Mouse (Mus musculus) brain, embryonic 18.5 days (tissue): ENCODE measurements around the gene Lrig3.
A peak's percentile ranks its signal among the peaks of the same experiment; 100 is the strongest.

Experiments
- DNase-seq: peaks from one replicate; pipeline ENCODE4 v3.0.0-alpha.2; 2012; ENCODE audit warnings: low read depth, low spot score

Lrig3 gene

DNA sequence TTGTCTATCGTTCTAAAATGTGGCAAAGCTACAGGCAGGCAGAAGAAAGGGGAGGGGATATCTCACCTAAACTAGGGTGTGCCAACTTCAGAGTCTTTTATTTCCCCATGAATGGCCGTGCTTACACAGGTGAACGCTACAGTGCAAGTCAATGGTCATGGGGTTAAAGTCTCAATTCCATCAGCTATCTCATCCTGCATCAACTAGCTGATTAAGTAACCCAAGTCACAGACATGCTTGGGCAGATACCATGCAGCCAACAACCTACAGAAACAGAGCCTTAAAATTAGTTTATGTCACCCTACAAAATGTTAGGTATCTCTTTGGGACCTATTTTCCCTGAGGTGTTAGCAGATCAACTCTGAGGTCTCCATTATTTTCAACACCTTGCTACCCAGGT, 1.3 kb upstream of the Lrig3 start:
- no peak for DNase-seq

DNA sequence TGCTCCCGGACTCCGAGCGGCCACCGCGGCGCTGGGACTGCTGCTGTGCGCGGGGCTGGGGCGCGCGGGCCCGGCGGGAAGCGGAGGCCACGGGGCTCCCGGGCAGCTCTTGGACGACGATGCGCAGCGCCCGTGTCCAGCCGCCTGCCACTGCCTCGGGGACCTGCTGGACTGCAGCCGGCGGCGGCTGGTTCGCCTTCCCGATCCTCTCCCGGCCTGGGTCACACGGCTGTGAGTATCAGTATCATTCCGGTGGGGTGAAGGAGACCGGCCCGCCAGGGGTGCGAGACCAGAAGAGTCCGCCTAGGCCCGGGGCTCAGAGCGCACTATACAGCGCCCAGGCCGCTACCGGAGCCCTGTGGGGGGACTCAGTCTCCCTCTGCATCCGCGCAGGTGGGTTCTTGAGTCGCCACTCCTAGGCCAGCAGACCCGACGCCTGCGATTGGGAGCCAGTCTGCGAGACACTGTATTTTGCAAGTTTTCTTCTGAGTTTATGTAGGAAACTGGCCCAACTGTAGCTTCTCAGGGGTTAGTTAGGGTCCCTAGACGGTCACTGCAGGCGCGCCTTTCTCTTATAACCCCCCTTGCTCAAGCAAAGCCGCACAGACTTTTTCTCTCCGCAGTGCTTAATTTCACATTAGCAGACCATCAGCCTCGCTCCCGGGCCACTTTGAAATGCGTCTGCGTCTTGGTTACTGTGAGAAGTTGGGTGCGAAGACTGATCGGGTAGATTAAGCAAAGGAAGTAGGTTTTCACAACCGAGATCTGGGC, 698 bp downstream of the Lrig3 start:
- DNase-seq = no peak

DNA sequence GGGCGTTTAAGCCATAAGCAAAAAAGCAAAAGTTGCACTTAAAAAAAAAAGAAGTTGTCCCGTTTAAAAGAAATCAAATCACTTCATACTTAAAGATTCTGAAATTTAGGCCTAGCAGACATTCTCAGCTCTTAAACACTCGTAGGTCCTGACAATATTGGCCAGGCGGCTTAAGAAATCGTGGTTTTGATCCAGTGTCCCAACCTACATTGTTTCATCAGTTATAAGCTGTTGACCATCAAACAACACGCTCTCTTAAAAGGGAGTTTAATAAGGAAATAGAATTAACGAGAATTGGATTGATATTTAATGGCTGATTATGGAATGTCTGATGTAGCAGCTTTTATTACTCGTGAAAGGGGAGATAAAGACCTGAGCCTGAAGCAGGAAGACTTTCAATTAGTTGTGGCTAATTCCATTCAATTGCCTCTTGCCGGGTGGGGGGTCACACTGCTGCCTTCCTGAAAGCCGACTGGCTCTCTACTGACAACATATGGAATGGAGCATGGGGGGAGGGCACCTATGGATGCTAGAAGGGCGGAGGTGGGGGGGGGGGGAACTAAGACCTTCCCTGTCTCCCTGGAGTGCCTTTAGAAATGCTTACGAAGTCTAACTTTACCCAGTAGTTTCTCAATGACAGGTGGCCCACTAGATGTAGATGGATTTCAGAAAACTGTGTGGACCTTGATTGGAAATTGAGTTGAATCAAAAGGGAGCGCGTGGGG, 1.6 kb downstream of the Lrig3 start:
- DNase-seq = no peak

DNA sequence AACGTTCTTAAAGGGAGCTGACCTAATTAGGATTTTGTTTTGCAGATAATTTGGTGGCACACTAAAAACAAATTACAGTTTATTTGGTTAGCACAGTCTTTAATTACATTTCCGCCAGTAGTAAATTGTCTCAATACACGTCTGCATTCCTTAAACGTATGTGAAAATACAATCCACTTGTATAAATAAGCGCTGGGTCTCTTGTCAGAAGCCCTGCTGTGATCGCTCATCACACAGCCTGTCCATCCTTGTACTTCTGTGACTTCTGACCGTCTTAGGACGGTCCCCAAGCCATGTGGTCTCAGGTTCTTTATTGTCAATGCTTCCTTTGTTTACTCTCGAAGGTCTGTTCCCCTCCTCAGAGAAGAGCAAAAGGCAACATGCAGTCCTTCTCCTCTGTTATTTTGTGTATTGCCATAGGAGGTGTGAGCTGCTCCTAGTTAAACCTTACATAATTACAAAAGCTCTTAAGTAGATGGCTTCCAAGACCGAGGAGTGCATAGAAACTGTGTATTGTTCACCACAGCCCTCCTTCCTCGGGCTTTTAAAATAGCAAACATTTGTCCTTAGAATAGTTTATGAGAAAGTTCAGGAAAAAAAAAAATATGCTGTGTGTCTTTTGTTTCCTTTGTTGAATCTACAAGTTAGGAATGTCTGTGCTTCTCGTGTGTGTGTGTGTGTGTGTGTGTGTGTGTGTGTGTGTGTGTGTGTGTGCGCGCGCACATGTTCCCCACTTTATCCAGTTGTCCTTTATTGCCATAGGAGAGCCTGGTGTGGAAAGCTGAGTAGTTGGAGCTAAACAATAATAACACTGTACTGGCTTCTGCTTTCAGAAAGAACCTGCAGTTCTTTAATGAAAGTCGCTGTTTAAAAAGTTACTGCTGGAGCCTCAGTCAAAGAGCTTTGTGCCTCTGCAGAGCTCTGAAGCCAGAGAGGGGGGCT, 2.5 kb downstream of the Lrig3 start:
- no peak for DNase-seq

DNA sequence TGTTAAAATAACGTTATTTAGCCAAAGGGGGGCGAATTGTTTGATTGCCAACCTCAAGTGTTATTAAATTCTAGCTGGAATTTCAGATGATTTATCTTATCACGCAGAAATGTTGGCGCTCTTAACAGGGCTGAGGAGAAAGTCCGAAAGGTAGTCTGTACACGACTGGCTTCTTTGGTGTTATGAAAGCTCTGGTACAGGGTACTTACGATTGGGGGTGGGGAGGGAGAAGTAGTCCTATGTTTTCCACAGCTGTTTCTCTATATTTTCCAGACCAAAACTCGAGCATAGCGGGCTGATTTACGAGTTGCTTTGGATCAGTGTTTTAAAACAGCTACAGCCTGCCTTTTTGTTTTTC, 3.1 kb downstream of the Lrig3 start:
- no peak for DNase-seq

DNA sequence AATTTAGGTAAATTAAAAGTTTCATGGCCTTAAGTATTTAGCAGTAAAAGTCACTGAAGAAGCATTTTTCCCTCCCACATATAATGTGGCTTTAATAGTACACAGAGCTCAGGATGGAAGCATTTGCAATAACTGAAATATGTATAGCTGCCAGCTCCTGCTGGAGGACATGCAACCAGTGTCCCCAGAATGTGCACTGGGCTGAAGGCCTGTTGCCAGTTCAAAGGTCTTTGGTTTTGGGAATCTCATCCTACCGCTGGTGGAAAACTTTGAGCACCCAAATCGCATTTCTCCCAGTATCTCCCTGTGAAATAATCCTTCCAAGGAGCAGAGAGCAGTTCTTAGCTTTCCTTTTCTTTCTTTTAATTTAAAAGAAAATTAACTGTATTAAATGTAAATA, 4.1 kb downstream of the Lrig3 start:
- DNase-seq = no peak

DNA sequence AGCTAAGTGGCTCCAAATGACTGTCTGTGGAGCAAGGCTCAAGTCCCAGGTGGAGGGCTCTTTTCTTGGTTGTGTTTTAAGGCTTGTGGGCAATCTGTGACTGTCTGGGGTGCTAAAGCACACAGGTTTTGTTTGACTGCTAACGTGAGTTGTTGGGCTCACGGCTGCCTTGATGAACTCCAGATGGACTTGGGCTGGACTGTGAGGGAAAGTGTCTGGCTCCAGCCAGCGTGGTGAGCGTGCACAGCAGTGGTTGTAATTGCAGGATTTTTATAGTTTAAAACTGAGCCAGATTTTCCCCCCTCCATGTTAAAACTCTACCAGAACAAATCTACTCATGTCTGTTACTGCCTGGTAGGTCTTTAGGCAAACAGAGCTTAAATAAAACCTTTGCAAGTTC, 4.5 kb downstream of the Lrig3 start:
- DNase-seq = no peak

DNA sequence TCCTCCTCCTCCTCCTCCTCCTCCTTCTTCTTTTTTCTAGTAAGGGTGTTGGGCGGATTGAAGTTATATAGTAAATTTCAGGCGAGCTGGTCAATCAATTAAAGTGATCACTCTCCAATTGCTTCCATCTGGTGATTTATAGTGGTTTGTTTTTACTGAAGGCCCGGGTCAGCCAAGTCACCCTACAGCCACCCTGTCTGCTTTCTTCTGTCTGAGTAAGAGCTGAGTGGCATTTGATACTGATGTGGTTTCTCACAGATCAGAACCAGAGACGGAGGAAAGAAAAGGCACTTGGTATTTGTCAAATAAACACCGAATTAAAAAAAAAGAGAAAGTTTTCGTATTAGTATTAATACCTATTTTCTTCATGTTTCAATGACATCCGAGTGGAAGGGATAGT, 7.8 kb downstream of the Lrig3 start:
- no peak for DNase-seq

DNA sequence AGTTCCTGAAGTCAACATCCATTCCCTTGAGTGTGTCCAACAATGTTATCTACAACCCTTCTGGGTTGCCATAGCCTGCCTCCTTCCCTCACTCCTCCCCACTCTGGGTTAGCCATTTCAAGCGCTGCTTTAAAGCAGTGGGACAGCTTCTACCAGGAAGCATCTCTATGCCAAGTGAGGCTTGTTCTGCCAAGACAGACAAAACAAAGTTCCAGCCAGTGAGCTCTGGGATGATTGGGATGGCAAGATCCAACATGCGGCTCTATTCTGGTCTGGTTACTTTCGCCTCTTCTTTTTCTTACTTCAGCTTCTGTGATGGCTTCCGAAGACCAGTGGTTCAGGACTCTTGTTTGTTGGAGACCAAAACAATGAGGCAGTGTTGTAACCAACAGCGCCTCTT, 16.0 kb downstream of the Lrig3 start:
- no peak for DNase-seq

DNA sequence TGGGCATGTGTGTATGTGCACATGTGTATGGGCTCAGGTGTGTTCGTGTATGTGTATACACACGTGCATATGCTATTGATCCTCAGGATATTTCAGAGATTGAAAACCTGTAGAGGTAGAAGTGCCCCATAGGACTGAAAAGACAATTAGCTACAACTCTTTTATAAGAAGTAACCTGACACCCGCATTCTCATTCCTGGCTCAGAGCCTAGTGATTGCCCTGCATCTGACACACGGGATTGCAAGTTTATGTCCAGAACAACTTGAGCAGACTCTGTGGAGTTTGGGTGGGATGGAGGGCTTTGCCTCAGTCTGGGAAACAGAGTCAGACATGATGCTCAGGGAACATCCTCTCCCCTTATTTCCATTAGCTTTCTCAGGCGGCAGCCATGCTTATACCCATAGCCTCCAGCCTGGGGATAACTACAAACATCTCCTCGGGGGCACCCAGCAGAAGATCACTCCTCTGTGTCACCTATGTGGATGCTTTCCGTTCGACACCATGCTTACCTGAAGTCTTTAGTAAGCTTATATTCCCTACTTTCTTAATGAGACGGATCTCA, 18.6 kb downstream of the Lrig3 start:
- no peak for DNase-seq

DNA sequence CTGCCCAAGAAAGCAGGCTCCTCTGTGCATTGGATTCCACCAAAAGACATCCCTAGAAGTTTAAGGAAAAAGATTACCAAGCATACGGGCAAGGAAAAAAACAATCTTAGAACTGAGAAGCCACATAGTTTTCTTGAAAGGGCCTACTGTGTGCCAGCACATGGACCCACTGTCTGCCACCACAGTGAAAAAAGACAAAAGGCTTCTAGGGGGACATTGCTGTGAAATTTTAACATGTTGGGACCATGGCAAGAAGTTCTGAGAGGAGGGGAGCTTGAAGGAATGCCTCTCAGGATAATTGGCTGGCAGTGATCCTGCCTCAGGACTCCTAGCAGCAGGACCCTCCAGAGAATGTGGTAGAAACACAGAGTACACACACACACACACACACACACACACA, 19.8 kb downstream of the Lrig3 start:
- no peak for DNase-seq

DNA sequence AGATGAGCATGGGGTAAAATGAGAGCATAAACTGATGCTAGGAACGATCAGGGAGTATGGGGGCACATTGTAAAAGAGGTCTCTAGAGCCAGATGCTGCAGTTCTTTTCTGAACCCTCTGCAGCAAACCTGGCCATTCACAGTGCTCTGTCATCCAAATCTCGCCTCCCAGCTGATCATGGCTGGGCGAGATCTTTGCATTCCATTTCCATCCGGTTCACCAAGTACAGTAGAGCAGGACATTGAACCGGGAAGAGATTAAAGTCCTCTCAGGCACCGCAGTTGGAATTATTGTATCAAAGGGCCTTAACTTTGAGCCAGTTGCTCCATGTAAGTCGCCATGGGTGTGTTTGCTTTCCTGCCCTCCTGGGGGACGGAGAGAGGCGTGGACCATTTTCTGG, 20.5 kb downstream of the Lrig3 start:
- no peak for DNase-seq

DNA sequence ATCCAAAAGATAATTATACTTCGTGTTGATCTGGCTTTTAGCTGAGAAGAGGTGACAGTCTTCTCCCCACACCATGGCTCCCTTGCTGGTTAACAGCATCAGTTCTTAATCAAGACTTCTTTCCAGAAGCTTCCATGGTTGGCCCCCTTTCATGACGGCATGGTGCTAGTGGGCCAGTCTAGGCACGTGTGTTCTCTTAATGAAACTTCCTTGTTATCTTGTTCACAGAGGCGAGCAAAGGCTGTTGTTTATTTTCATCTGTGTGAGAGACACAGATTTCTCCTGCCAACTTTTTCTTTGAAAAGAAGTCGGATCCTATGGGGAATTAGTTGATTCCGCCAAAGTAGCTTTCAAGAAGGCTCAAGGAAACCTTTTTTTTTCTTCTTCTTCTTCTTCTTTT, 21.3 kb downstream of the Lrig3 start:
- no peak for DNase-seq

DNA sequence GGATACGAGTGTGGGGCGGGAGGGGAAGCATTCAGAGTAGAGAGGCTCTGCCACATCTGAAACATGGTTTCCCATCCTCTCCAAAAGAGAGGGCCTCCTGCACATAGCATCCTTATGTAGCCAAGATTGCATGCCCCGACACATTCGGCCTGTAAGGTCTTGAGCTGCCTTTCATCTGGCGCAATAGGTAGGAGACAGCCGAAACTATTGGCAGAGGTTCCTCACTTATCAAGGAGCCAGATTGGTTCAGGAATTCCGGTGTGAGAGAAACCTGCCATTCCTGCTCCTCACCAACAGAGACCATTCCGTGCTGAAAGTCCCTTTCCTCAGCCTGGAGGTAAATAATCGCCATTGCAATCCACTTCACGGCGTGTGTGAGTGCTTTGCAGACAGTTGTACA, 22.1 kb downstream of the Lrig3 start:
- DNase-seq = no peak

DNA sequence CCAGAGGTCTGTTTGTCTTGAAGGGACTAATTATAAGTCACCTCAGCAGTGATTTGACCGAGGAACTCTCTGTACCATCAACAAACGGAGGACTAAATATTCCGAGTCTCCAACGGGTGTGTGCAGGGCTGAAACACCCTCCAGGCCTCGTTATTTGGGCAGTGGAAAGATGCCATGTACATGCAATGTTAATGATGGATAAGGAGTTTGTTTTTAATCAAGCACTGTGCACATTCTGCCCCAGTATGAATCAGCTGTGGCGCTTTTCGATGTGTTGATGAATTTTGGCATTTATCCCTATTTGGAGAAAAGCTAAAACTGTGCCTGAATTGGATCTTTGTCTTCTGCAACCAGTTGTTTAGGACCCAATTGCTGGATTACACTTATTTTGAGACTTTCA, 23.9 kb downstream of the Lrig3 start:
- DNase-seq = no peak

DNA sequence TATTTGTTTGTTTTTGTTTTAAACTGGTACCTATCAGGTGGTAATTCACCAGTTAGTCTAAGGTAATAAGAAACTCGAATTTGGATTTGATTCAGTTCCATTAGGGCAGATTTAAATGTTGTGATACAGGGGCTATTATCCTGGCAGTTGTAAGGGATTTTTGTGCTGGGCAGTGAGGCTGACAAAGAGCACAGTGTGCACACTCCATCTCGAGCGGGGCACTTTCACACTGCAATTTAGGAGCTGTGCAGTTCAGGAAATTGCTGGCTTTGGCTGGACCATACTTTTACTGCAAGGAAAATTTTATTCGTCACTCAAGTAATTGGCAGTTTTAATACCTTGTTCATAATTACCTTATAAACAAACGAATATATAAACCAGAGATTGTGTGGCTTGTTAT, 24.4 kb downstream of the Lrig3 start:
- no peak for DNase-seq

DNA sequence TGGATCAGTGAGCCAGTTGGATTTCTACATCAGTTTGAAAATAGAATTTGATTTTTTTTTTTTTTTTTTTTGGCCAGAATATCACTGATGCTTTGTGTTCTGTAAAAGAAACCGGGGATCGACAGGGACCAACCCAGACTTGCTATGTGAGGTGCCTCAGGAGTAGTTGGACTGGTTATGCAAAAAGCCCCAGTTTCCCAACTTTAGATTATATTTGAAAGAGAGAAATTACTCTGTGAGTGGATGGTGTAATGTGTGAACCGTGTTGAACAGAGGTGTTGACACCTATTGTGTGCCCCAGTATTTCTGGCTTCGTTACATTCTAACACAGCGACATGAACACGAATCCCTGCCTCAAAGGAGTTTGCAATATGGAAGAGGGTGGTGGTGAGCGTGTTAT, 25.9 kb downstream of the Lrig3 start:
- no peak for DNase-seq

DNA sequence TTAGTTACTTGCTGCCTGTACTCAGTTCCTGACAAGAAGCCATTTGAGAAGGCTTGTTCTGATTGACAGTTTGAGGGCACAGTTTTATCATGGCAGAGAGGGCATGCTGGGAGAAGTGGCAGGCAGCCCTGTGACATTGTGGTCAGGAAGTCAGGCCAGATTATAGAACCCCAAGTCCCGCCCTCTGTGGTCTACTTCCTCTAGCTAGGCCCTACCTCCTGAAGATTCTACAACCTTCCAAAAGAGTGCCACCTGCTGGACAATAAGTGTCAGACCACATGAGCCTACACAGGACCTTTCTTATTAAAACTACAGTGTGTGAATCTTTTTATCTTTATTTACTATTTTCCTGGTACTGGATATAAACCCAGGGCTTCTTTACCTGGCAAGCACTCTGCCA, 28.9 kb downstream of the Lrig3 start:
- DNase-seq = no peak

DNA sequence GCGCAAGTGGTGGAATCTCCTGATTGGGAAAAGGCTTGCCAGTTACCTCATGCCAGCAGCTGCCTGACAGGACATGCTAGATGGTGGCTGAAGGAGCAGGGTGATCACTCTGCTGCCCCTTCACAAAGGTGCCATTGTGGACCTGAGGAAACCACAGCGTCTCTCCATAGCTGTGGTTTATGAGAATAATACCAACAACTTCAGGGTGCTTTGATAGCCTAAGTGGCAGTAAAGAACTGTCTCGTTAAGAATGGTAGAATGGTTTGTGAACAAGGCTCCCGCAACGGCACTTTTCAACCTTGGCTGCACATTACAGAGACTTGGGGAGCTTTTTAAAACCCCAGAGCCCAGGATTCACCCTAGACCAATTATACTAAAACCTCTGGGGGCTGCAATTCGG, 29.7 kb downstream of the Lrig3 start:
- no peak for DNase-seq

DNA sequence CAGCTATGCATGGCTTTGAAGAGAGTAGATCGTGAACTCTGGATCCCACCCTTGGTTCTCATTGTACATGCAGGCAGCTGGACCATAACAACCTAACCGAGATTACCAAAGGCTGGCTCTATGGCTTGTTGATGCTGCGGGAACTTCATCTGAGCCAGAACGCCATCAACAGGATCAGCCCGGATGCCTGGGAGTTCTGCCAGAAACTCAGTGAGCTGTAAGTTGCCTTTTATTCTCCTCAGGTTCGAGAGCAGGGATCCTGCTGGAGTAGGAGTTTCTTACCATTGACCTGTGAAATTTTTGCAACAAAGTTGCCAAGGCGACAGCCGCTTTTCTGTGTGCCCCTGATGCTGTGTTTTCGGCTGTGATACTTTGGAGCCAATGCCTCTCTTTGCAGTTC, 31.0 kb downstream of the Lrig3 start:
- DNase-seq = peak; percentile 58

DNA sequence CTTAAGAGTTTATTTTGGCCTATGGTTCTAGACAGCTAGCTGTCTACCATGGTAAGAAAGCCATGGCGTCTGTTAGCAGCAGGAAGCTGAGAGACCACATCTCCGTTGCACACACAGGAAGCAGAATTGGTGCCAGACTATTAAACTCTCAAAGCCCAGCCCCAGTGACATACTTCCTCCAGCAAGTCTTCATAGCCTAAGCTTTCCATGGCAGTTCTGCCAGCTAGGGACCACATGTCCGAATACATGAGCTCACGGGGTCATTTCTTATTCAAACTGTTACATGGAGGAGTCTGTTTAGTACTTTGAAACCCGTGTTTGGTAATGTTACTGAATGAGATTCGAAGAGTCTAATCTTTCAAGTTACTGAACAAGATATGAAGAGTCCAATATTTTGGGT, 33.6 kb downstream of the Lrig3 start:
- DNase-seq = no peak

DNA sequence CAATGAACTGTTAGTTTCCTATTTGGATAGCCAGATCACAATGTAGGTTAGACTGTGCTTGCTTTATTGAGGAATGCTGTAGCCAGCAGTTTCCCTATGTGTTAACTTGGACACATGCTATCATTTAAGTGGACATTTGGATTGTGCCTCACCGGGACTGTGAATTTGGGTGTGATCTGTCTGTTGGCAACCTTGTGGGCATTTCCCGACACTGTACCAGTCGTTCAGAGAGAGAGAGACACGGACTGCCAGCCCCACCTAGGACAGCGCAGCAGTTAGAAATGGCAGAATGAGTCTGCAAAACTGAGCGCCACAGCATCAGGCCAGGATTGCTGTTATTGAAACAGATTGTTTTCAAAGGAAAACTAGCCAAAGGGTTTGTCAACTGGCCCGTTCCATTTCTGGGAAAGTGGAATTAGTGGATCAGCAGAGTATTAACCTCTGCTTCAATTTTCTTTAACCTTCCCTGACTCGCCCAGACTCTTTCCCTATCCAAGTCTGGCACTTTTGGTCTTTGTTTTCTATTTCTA, 35.0 kb downstream of the Lrig3 start:
- no peak for DNase-seq
